Mouse (Mus musculus): ENCODE measurements at regions not wholly inside any gene's neighbourhood (a gene's known extent, or its start where the extent isn't known, plus 50 kb on each side); places are given as distances from the start of the nearest gene placed in this dataset.

DNA sequence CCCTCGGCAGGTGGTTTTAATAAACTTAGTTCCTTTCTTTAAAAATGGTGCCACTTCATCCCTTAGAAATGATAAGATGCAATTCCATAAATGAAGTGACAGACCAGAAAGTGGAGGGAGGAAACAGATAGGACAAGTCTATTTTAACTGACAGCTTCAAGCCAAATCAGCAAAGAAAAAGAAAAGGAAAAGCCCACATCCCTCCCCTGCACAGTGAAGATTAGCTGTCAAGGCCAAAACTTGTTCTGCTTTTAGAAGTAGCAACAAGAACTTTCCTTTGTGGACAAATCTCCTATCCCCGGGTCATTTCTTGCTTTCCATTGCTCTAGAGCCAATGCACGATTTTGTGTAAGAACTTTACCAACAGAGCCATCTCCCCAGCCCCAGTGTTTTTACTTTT, 108.7 kb upstream of the Egfl6 start:
- Histone ChIP-seq H3K27me3 (ENCODE audit: control insufficient read depth, insufficient read depth, low read length) (no peaks in the 10 kb centered on the region), H3K9ac (ENCODE audit: low read depth, low read length) (no peak overlapping the region), H3K4me3 (ENCODE audit: low read length) (no peak overlapping the region), H3K4me2 (replicated peaks; ENCODE audit: low read depth, low read length) (no peak overlapping the region), H3K27ac (ENCODE audit: low read depth, low read length) (no peak overlapping the region), H3K4me1 (ENCODE audit: control insufficient read depth, insufficient read depth, low read length) (no peaks in the 10 kb centered on the region), H3K36me3 (ENCODE audit: control insufficient read depth, insufficient read depth, low read length) (no peaks in the 10 kb centered on the region), H3K9me3 (ENCODE audit: control insufficient read depth, low read length) (no peaks in the 10 kb centered on the region)
- 85% methylated on average over 3 of the region's 3 CpGs for WGBS
- ATAC-seq (ENCODE audit: low FRiP score, low TSS enrichment) = no peak

GRCm38 (mm10) chrX:166688779-166689178, 103.3 kb upstream of the Egfl6 start:
- no peak overlapping the region for H3K9ac ChIP-seq (ENCODE audit: low read depth, low read length)
- no peak overlapping the region for H3K4me3 ChIP-seq (ENCODE audit: low read length)
- H3K9me3 ChIP-seq (ENCODE audit: control insufficient read depth, low read length) = no peaks in the 10 kb centered on the region
- ATAC-seq (ENCODE audit: low FRiP score, low TSS enrichment) = no peak
- H3K27ac ChIP-seq (ENCODE audit: low read depth, low read length) = no peak overlapping the region
- no peaks in the 10 kb centered on the region for H3K27me3 ChIP-seq (ENCODE audit: control insufficient read depth, insufficient read depth, low read length)
- H3K4me1 ChIP-seq (ENCODE audit: control insufficient read depth, insufficient read depth, low read length) = no peaks in the 10 kb centered on the region
- WGBS = 55% methylated on average over 3 of the region's 3 CpGs
- H3K4me2 ChIP-seq (replicated peaks; ENCODE audit: low read depth, low read length) = no peak overlapping the region
- no peaks in the 10 kb centered on the region for H3K36me3 ChIP-seq (ENCODE audit: control insufficient read depth, insufficient read depth, low read length)

GRCm38 (mm10) chrX:166673404-166673803, 87.9 kb upstream of the Egfl6 start:
- H3K9ac ChIP-seq (ENCODE audit: low read depth, low read length) = no peak overlapping the region
- H3K9me3 ChIP-seq (ENCODE audit: control insufficient read depth, low read length) = no peaks in the 10 kb centered on the region
- 83% methylated on average over 3 of the region's 3 CpGs for WGBS
- ATAC-seq (ENCODE audit: low FRiP score, low TSS enrichment) = no peak
- H3K27ac ChIP-seq (ENCODE audit: low read depth, low read length) = no peak overlapping the region
- H3K27me3 ChIP-seq (ENCODE audit: control insufficient read depth, insufficient read depth, low read length) = no peaks in the 10 kb centered on the region
- no peak overlapping the region for H3K4me2 ChIP-seq (replicated peaks; ENCODE audit: low read depth, low read length)
- no peak overlapping the region for H3K4me3 ChIP-seq (ENCODE audit: low read length)
- H3K4me1 ChIP-seq (ENCODE audit: control insufficient read depth, insufficient read depth, low read length) = no peaks in the 10 kb centered on the region
- H3K36me3 ChIP-seq (ENCODE audit: control insufficient read depth, insufficient read depth, low read length) = no peaks in the 10 kb centered on the region

- no peak for ATAC-seq (ENCODE audit: low FRiP score, low TSS enrichment)
- Histone ChIP-seq H3K27ac (ENCODE audit: low read depth, low read length) (no peak overlapping the region), H3K9ac (ENCODE audit: low read depth, low read length) (no peak overlapping the region), H3K27me3 (ENCODE audit: control insufficient read depth, insufficient read depth, low read length) (no peaks in the 10 kb centered on the region), H3K4me2 (replicated peaks; ENCODE audit: low read depth, low read length) (no peak overlapping the region), H3K36me3 (ENCODE audit: control insufficient read depth, insufficient read depth, low read length) (no peaks in the 10 kb centered on the region), H3K4me1 (ENCODE audit: control insufficient read depth, insufficient read depth, low read length) (no peaks in the 10 kb centered on the region), H3K9me3 (ENCODE audit: control insufficient read depth, low read length) (no peaks in the 10 kb centered on the region), H3K4me3 (ENCODE audit: low read length) (no peak overlapping the region)
- 86% methylated on average over 1 of the region's 1 CpGs for WGBS
Measured at GRCm38 (mm10) chrX:166672617-166673016, 87.1 kb upstream of the Egfl6 start.

GRCm38 (mm10) chrX:166671853-166672252, 86.3 kb upstream of the Egfl6 start:
- Histone ChIP-seq H3K4me2 (replicated peaks; ENCODE audit: low read depth, low read length) (no peak overlapping the region), H3K4me1 (ENCODE audit: control insufficient read depth, insufficient read depth, low read length) (no peaks in the 10 kb centered on the region), H3K36me3 (ENCODE audit: control insufficient read depth, insufficient read depth, low read length) (no peaks in the 10 kb centered on the region), H3K9ac (ENCODE audit: low read depth, low read length) (no peak overlapping the region), H3K27me3 (ENCODE audit: control insufficient read depth, insufficient read depth, low read length) (no peaks in the 10 kb centered on the region), H3K4me3 (ENCODE audit: low read length) (no peak overlapping the region), H3K27ac (ENCODE audit: low read depth, low read length) (no peak overlapping the region), H3K9me3 (ENCODE audit: control insufficient read depth, low read length) (no peaks in the 10 kb centered on the region)
- no peak for ATAC-seq (ENCODE audit: low FRiP score, low TSS enrichment)
- 95% methylated on average over 4 of the region's 4 CpGs for WGBS

DNA sequence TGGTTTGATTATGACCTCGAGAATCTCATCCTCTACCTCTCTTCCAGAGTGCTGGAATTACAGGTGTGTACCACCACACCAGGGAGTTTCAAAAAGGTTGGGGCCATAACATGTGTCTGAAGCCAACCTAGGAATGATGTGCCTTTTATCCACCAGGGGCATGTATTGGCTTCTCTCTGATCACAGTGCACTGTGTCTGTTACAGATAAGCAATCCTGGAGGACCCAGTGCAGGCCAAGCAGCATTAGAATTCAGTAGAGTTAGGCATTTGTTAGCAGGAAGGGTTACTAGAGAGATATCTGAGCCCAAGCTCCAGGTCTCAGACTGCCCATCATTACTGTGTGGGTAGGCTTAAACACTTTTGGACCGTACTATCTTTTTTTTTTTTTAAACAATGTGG, 80.8 kb upstream of the Egfl6 start:
- Histone ChIP-seq H3K9ac (ENCODE audit: low read depth, low read length) (no peak overlapping the region), H3K4me2 (replicated peaks; ENCODE audit: low read depth, low read length) (no peak overlapping the region), H3K4me3 (ENCODE audit: low read length) (no peak overlapping the region), H3K27ac (ENCODE audit: low read depth, low read length) (no peak overlapping the region), H3K9me3 (ENCODE audit: control insufficient read depth, low read length) (no peaks in the 10 kb centered on the region), H3K4me1 (ENCODE audit: control insufficient read depth, insufficient read depth, low read length) (no peaks in the 10 kb centered on the region), H3K36me3 (ENCODE audit: control insufficient read depth, insufficient read depth, low read length) (no peaks in the 10 kb centered on the region), H3K27me3 (ENCODE audit: control insufficient read depth, insufficient read depth, low read length) (no peaks in the 10 kb centered on the region)
- ATAC-seq (ENCODE audit: low FRiP score, low TSS enrichment) = no peak
- WGBS = 74% methylated on average over 2 of the region's 2 CpGs

- no peak overlapping the region for H3K4me2 ChIP-seq (replicated peaks; ENCODE audit: low read depth, low read length)
- no peaks in the 10 kb centered on the region for H3K36me3 ChIP-seq (ENCODE audit: control insufficient read depth, insufficient read depth, low read length)
- H3K9me3 ChIP-seq (ENCODE audit: control insufficient read depth, low read length) = no peaks in the 10 kb centered on the region
- no peak overlapping the region; the same call in 1 of the 2 replicates for H3K27ac ChIP-seq (ENCODE audit: low read depth, low read length)
- H3K4me3 ChIP-seq (ENCODE audit: low read length) = no peak overlapping the region
- H3K4me1 ChIP-seq (ENCODE audit: control insufficient read depth, insufficient read depth, low read length) = no peaks in the 10 kb centered on the region
- peak; percentile 73 for ATAC-seq (ENCODE audit: low FRiP score, low TSS enrichment)
- H3K27me3 ChIP-seq (ENCODE audit: control insufficient read depth, insufficient read depth, low read length) = no peaks in the 10 kb centered on the region
- no peak overlapping the region for H3K9ac ChIP-seq (ENCODE audit: low read depth, low read length)
- WGBS = 44% methylated on average over 6 of the region's 6 CpGs
Measured at GRCm38 (mm10) chrX:166661808-166662207, 76.3 kb upstream of the Egfl6 start.

DNA sequence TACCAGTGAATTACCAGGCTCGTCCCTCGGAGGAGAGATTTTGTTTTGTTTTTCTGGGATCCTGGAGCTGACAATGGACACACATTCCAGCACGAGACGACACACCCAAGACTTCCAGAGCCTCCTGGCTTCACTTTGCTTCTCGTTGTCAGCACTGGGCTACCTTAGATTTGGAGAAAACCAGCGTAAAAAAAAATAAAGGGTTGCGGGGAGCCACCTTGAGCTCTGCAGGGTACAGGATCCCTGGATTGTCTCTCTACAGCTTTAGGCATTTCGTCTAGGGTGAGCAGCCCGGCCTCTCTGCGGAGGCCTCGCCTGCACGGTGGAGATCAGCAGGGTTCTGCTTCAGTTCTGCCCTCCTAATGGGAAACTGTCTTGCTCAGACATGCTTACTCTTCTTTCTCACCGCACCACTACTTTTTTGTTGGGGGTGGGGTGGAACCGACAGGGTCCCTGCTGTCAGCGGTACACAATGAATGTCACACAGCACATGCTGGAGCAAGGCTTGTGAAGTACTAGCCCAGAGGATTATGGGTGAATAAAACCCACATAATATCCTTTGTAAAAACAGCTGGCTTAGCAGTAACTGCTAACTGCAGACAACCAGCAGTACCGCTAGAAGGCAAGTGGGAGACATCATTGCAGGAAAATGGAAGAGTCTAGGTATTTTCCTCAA, 75.7 kb upstream of the Egfl6 start:
- Histone ChIP-seq H3K9ac (ENCODE audit: low read depth, low read length) (no peak overlapping the region), H3K27ac (ENCODE audit: low read depth, low read length) (peak overlapping the region; percentile 53; the same call in 1 of the 2 replicates), H3K4me2 (replicated peaks; ENCODE audit: low read depth, low read length) (peak overlapping the region; percentile 33), H3K4me3 (ENCODE audit: low read length) (peak overlapping the region; percentile 2; the same call in 1 of the 2 replicates), H3K4me1 (ENCODE audit: control insufficient read depth, insufficient read depth, low read length) (no peaks in the 10 kb centered on the region), H3K36me3 (ENCODE audit: control insufficient read depth, insufficient read depth, low read length) (no peaks in the 10 kb centered on the region), H3K9me3 (ENCODE audit: control insufficient read depth, low read length) (no peaks in the 10 kb centered on the region), H3K27me3 (ENCODE audit: control insufficient read depth, insufficient read depth, low read length) (no peaks in the 10 kb centered on the region)
- 26% methylated on average over 16 of the region's 16 CpGs for WGBS
- peak; percentile 77; the same call in 1 of the 2 replicates for ATAC-seq (ENCODE audit: low FRiP score, low TSS enrichment)

DNA sequence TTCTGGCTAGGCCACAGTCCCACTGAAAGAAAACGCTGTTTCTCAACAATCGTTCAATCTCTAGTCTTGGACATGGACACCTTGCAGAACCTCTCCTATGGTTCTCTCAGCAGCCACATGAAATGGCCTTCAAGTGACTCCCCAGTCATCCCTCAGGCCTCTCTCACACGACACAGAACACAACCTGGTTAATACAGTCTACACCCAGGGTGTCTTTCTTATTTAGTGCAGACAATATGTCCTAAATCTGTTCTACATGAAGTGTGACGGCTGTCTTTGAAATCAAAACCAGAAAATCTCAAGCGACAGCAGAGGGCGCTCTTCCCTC, 75.2 kb upstream of the Egfl6 start:
- 35% methylated on average over 6 of the region's 6 CpGs for WGBS
- no peaks in the 10 kb centered on the region for H3K4me1 ChIP-seq (ENCODE audit: control insufficient read depth, insufficient read depth, low read length)
- peak; percentile 62; the same call in 1 of the 2 replicates for ATAC-seq (ENCODE audit: low FRiP score, low TSS enrichment)
- H3K27ac ChIP-seq (ENCODE audit: low read depth, low read length) = no peak overlapping the region
- H3K27me3 ChIP-seq (ENCODE audit: control insufficient read depth, insufficient read depth, low read length) = no peaks in the 10 kb centered on the region
- H3K9me3 ChIP-seq (ENCODE audit: control insufficient read depth, low read length) = no peaks in the 10 kb centered on the region
- H3K36me3 ChIP-seq (ENCODE audit: control insufficient read depth, insufficient read depth, low read length) = no peaks in the 10 kb centered on the region
- H3K9ac ChIP-seq (ENCODE audit: low read depth, low read length) = no peak overlapping the region
- no peak overlapping the region for H3K4me3 ChIP-seq (ENCODE audit: low read length)
- H3K4me2 ChIP-seq (replicated peaks; ENCODE audit: low read depth, low read length) = no peak overlapping the region

Data from kidney, embryonic 14.5 days (tissue).